Mouse (Mus musculus) stomach, postnatal 0 days (tissue): Measurements from ENCODE around the gene Slc44a4. TPM values are rescaled to one million over a fixed set of nuclear protein-coding genes. Genes with fewer than 3 reads are reported as not detected.

Experiments
- ATAC-seq: fragments of 200-750 bp; cut with Nextera tagmentation; 2 replicates; pipeline ENCODE4 v1.8.0; 2017; ENCODE audit not compliant: low FRiP score, low TSS enrichment
- DNase-seq: peaks from one replicate; pipeline ENCODE4 v3.0.0-alpha.2; 2016; ENCODE audit warnings: low spot score
- H3K27ac ChIP-seq: fragments of 300-500 bp; sonication (generic); replicated peaks from 2 replicates; pipeline ENCODE4 v1.5.1; 2014; ENCODE audit warnings: mild to moderate bottlenecking, control low read depth
- H3K27me3 ChIP-seq: fragments of 300-500 bp; sonication (generic); 2 replicates; pipeline ENCODE4 v1.6.1; 2014; ENCODE audit warnings: low read length; ENCODE audit not compliant: control insufficient read depth, insufficient read depth
- H3K36me3 ChIP-seq: fragments of 300-500 bp; sonication (generic); 2 replicates; pipeline ENCODE4 v1.6.1; 2014; ENCODE audit warnings: low read length, mixed read lengths; ENCODE audit not compliant: control insufficient read depth, insufficient read depth
- H3K4me1 ChIP-seq: fragments of 300-500 bp; sonication (generic); replicated peaks from 2 replicates; pipeline ENCODE4 v1.6.1; 2014; ENCODE audit warnings: antibody characterized with exemption; ENCODE audit not compliant: control insufficient read depth, insufficient read depth
- H3K4me2 ChIP-seq: fragments of 300-500 bp; sonication (generic); replicated peaks from 2 replicates; pipeline ENCODE4 v1.6.1; 2014; ENCODE audit warnings: low read depth, mild to moderate bottlenecking, control low read depth, moderate library complexity
- H3K4me3 ChIP-seq: fragments of 300-500 bp; sonication (generic); 2 replicates; pipeline ENCODE4 v1.5.1; 2014; ENCODE audit warnings: low read depth, low read length, control low read depth
- H3K9ac ChIP-seq: fragments of 300-500 bp; sonication (generic); 2 replicates; pipeline ENCODE4 v1.6.1; 2014; ENCODE audit warnings: mild to moderate bottlenecking, low read length, control low read depth, mixed read lengths
- H3K9me3 ChIP-seq: fragments of 300-500 bp; sonication (generic); 2 replicates; pipeline ENCODE4 v1.6.1; 2016; ENCODE audit warnings: low read length; ENCODE audit not compliant: control insufficient read depth
- CTCF ChIP-seq: IDR thresholded peaks from 2 replicates; pipeline ENCODE4 v1.5.1; 2016; ENCODE audit warnings: antibody characterized with exemption, low read depth, mild to moderate bottlenecking, moderate library complexity
- EP300 ChIP-seq: optimal IDR thresholded peaks from 2 replicates; pipeline ENCODE3; 2016; ENCODE audit warnings: antibody characterized with exemption
- WGBS: fragments of 180-500 bp; shearing (Covaris S2); extraction: QIAGEN DNeasy Blood & Tissue Kit; methylation state at CpG from one replicate; pipeline ENCODE4 v1.1.7; 2014; 5-methylcytosine and 5-hydroxymethylcytosine counted together
- polyA plus RNA-seq: library from polyadenylated mRNA; unstranded; fragments of >200 nt; fragmentation: Nextera tagmentation; extraction: Ambion mirVana; gene quantifications from 2 replicates; pipeline ENCODE4 v1.2.1, GENCODE M21; 2015

The Slc44a4 gene
- polyA plus RNA-seq, 1 experiment from 2014 or later, result 31.2 TPM

- Histone ChIP-seq H3K4me2 (no peak overlapping the region), H3K4me3 (no peak overlapping the region), H3K36me3 (no peaks in the 10 kb centered on the region), H3K27ac (no peak overlapping the region), H3K9ac (no peak overlapping the region), H3K27me3 (no peaks in the 10 kb centered on the region), H3K9me3 (no peaks in the 10 kb centered on the region), H3K4me1 (no peaks in the 10 kb centered on the region)
- 81% methylated on average over 3 of the region's 3 CpGs for WGBS
- no peak for TF ChIP-seq CTCF
- TF ChIP-seq EP300, result no peak
- DNase-seq (no peak), ATAC-seq (no peak)
Measured at GRCm38 (mm10) chr17:34975581-34976492, 61.6 kb downstream of the Slc44a4 start.

GRCm38 (mm10) chr17:34977000-34977399 lies 62.7 kb downstream of the Slc44a4 start:
- no peak overlapping the region for H3K9ac ChIP-seq
- WGBS, result 94% methylated on average over 20 of the region's 20 CpGs

DNA sequence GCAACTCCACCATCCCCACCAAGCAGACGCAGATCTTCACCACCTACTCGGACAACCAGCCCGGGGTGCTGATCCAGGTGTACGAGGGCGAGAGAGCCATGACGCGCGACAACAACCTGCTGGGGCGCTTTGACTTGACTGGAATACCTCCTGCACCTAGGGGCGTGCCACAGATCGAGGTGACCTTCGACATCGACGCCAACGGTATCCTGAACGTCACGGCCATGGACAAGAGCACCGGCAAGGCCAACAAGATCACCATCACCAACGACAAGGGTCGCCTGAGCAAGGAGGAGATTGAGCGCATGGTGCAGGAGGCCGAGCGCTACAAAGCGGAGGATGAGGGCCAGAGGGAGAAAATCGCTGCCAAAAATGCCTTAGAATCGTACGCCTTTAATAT lies 64.0 kb downstream of the Slc44a4 start:
- Histone ChIP-seq H3K4me2 (no peak overlapping the region), H3K27me3 (no peaks in the 10 kb centered on the region), H3K9me3 (no peaks in the 10 kb centered on the region), H3K4me1 (no peaks in the 10 kb centered on the region), H3K9ac (no peak overlapping the region), H3K36me3 (no peaks in the 10 kb centered on the region), H3K27ac (no peak overlapping the region), H3K4me3 (no peak overlapping the region)
- WGBS, result 89% methylated on average over 27 of the region's 27 CpGs
- DNase-seq (no peak), ATAC-seq (no peak)
- TF ChIP-seq EP300 (no peak), CTCF (no peak)

More at GRCm38 (mm10) chr17:34977000-34977399, 62.7 kb downstream of the Slc44a4 start:
- ATAC-seq (no peak), DNase-seq (no peak)
- Histone ChIP-seq H3K36me3 (no peaks in the 10 kb centered on the region), H3K27ac (no peak overlapping the region), H3K9me3 (no peaks in the 10 kb centered on the region), H3K4me1 (no peaks in the 10 kb centered on the region), H3K4me2 (no peak overlapping the region), H3K27me3 (no peaks in the 10 kb centered on the region), H3K4me3 (no peak overlapping the region)
- no peak for TF ChIP-seq CTCF
- no peak for TF ChIP-seq EP300

DNA sequence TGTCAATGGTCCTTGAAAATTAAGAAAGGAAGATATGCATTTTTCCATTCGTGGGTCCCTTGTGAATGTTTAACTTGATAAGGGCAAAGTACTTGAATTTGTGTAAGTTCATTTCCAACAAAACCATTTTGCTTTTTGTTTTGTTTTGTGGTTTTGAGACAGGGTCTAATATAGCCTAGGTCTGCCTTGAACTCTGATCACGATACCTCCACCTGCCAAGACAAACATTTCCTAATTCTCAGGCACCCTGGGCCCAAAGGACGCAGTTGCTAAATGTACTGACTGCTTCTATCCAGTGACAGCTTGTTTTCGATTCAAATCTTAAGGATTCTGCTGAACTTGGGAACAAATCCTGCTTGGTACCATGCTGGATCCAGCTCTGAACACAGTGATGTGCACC lies 65.4 kb downstream of the Slc44a4 start:
- no peaks in the 10 kb centered on the region for H3K9me3 ChIP-seq
- 90% methylated on average over 4 of the region's 4 CpGs for WGBS

More for the DNA sequence above, 65.4 kb downstream of the Slc44a4 start:
- ATAC-seq, result no peak
- H3K27ac ChIP-seq, result no peak overlapping the region
- H3K4me1 ChIP-seq, result no peaks in the 10 kb centered on the region
- H3K9ac ChIP-seq, result no peak overlapping the region
- no peaks in the 10 kb centered on the region for H3K27me3 ChIP-seq
- DNase-seq, result no peak
- H3K4me2 ChIP-seq, result no peak overlapping the region
- H3K36me3 ChIP-seq, result no peaks in the 10 kb centered on the region
- H3K4me3 ChIP-seq, result no peak overlapping the region
- no peak for TF ChIP-seq EP300
- no peak for TF ChIP-seq CTCF

Other genes starting within 250 kb of the Slc44a4 start
- gene Tnxb, start 243.9 kb upstream of the Slc44a4 start, polyA plus RNA-seq, result 1.9 and 2.4 TPM in 2 replicates
- 0.73 and 1.3 TPM in 2 replicates for gene C4b, start 170.6 kb upstream of the Slc44a4 start, polyA plus RNA-seq
- 0.06 TPM in 1 of 2 replicates, not detected in the other for gene Cyp21a1, start 109.9 kb upstream of the Slc44a4 start, polyA plus RNA-seq
- 20.8 and 23.1 TPM in 2 replicates for gene Stk19, start 77.5 kb upstream of the Slc44a4 start, polyA plus RNA-seq
- gene Dxo, start 77.4 kb upstream of the Slc44a4 start, polyA plus RNA-seq, result 29.6 and 32.2 TPM in 2 replicates
- gene Skiv2l, start 64.3 kb upstream of the Slc44a4 start, polyA plus RNA-seq, result 22.5 and 23.6 TPM in 2 replicates
- 50.0 and 53.8 TPM in 2 replicates for gene Nelfe, start 64.1 kb upstream of the Slc44a4 start, polyA plus RNA-seq
- 20.7 and 23.9 TPM in 2 replicates for gene Cfb, start 51.9 kb upstream of the Slc44a4 start, polyA plus RNA-seq
- gene Zbtb12, start 35.0 kb upstream of the Slc44a4 start, polyA plus RNA-seq, result 0.59 and 0.62 TPM in 2 replicates
- not detected in 2 replicates for gene Gm20547, start 32.4 kb upstream of the Slc44a4 start, polyA plus RNA-seq
- 4.8 and 5.5 TPM in 2 replicates for gene C2, start 16.2 kb upstream of the Slc44a4 start, polyA plus RNA-seq
- 23.8 and 26.2 TPM in 2 replicates for gene Ehmt2, start 16.0 kb upstream of the Slc44a4 start, polyA plus RNA-seq
- gene Neu1, start 16.8 kb downstream of the Slc44a4 start, polyA plus RNA-seq, result 18.3 and 18.9 TPM in 2 replicates
- gene Hspa1b, start 44.8 kb downstream of the Slc44a4 start, polyA plus RNA-seq, result 3.0 TPM in 2 replicates
- gene Gm20481, start 55.4 kb downstream of the Slc44a4 start, polyA plus RNA-seq, result not detected in 2 replicates
- 24.1 and 25.9 TPM in 2 replicates for gene Hspa1a, start 57.7 kb downstream of the Slc44a4 start, polyA plus RNA-seq
- gene Hspa1l, start 58.2 kb downstream of the Slc44a4 start, polyA plus RNA-seq, result 0.25 and 0.48 TPM in 2 replicates
- 69.2 and 75.1 TPM in 2 replicates for gene Lsm2, start 67.4 kb downstream of the Slc44a4 start, polyA plus RNA-seq
- gene Vars, start 86.5 kb downstream of the Slc44a4 start, polyA plus RNA-seq, result 35.5 and 40.2 TPM in 2 replicates
- gene Vwa7, start 102.1 kb downstream of the Slc44a4 start, polyA plus RNA-seq, result 0.28 and 0.36 TPM in 2 replicates
- gene Sapcd1, start 113.5 kb downstream of the Slc44a4 start, polyA plus RNA-seq, result 8.0 and 8.2 TPM in 2 replicates
- gene Msh5, start 132.3 kb downstream of the Slc44a4 start, polyA plus RNA-seq, result 1.9 and 2.7 TPM in 2 replicates
- gene Clic1, start 135.5 kb downstream of the Slc44a4 start, polyA plus RNA-seq, result 344 and 360 TPM in 2 replicates
- gene Ddah2, start 144.6 kb downstream of the Slc44a4 start, polyA plus RNA-seq, result 84.8 and 86.8 TPM in 2 replicates
- 260 and 317 TPM in 2 replicates for gene Ly6g6c, start 150.9 kb downstream of the Slc44a4 start, polyA plus RNA-seq
- gene Mpig6b, start 151.7 kb downstream of the Slc44a4 start, polyA plus RNA-seq, result 0.49 and 0.96 TPM in 2 replicates
- gene Ly6g6e, start 162.4 kb downstream of the Slc44a4 start, polyA plus RNA-seq, result 109 and 113 TPM in 2 replicates
- 7.1 and 7.7 TPM in 2 replicates for gene Ly6g6d, start 163.6 kb downstream of the Slc44a4 start, polyA plus RNA-seq
- gene Ly6g6f, start 171.1 kb downstream of the Slc44a4 start, polyA plus RNA-seq, result 0.13 TPM in 1 of 2 replicates, not detected in the other
- gene Abhd16a, start 174.8 kb downstream of the Slc44a4 start, polyA plus RNA-seq, result 74.2 and 75.0 TPM in 2 replicates
- not detected in 2 replicates for gene Ly6g5c, start 193.8 kb downstream of the Slc44a4 start, polyA plus RNA-seq
- 0.18 and 0.27 TPM in 2 replicates for gene Ly6g5b, start 201.0 kb downstream of the Slc44a4 start, polyA plus RNA-seq
- gene Gpank1, start 207.0 kb downstream of the Slc44a4 start, polyA plus RNA-seq, result 11.2 and 11.3 TPM in 2 replicates
- gene Csnk2b, start 207.6 kb downstream of the Slc44a4 start, polyA plus RNA-seq, result 323 and 329 TPM in 2 replicates
- 14.4 and 15.5 TPM in 2 replicates for gene D17H6S53E, start 211.9 kb downstream of the Slc44a4 start, polyA plus RNA-seq
- 1.3 and 3.2 TPM in 2 replicates for gene Apom, start 217.6 kb downstream of the Slc44a4 start, polyA plus RNA-seq
- 28.1 and 30.6 TPM in 2 replicates for gene Bag6, start 220.7 kb downstream of the Slc44a4 start, polyA plus RNA-seq